Mouse (Mus musculus): ENCODE data around the gene Rilp. TPM values are rescaled to one million over a fixed set of nuclear protein-coding genes. Genes with fewer than 3 reads are reported as not detected.

The Rilp gene
- polyA plus RNA-seq, 1 experiment from 2014 or later: 7.1 TPM

- H3K4me3 ChIP-seq (ENCODE audit: inconsistent target): no peak overlapping the region
- peaks cover 13% of the 10 kb centered on the region for H3K79me2 ChIP-seq (ENCODE audit: inconsistent target)
- WGBS (ENCODE audit: missing documents): 98% methylated on average over 4 of the region's 4 CpGs
- no peak overlapping the region for H3K27ac ChIP-seq
- peaks cover 24% of the 10 kb centered on the region for H3K36me3 ChIP-seq (ENCODE audit: inconsistent target)
Observed at GRCm38 (mm10) chr11:75469261-75469660, 40.6 kb upstream of the Rilp start.

- H3K27ac ChIP-seq: no peak overlapping the region
- no peaks in the 10 kb centered on the region for H3K79me2 ChIP-seq (ENCODE audit: inconsistent target)
- H3K36me3 ChIP-seq (ENCODE audit: inconsistent target): peaks cover 10% of the 10 kb centered on the region
- WGBS (ENCODE audit: missing documents): 96% methylated on average over 2 of the region's 3 CpGs
- no peak overlapping the region for H3K4me3 ChIP-seq (ENCODE audit: inconsistent target)
Observed at GRCm38 (mm10) chr11:75470675-75471074, 39.2 kb upstream of the Rilp start.

GRCm38 (mm10) chr11:75472469-75473081 lies 37.3 kb upstream of the Rilp start:
- 37% methylated on average over 11 of the region's 11 CpGs for WGBS (ENCODE audit: missing documents)
- Histone ChIP-seq H3K4me3 (ENCODE audit: inconsistent target) (no peak overlapping the region), H3K27ac (no peak overlapping the region), H3K79me2 (ENCODE audit: inconsistent target) (no peaks in the 10 kb centered on the region), H3K36me3 (ENCODE audit: inconsistent target) (no peaks in the 10 kb centered on the region)

GRCm38 (mm10) chr11:75473376-75473775 lies 36.5 kb upstream of the Rilp start:
- Histone ChIP-seq H3K4me3 (ENCODE audit: inconsistent target) (no peak overlapping the region), H3K79me2 (ENCODE audit: inconsistent target) (no peaks in the 10 kb centered on the region), H3K36me3 (ENCODE audit: inconsistent target) (no peaks in the 10 kb centered on the region), H3K27ac (no peak overlapping the region)
- 89% methylated on average over 7 of the region's 7 CpGs for WGBS (ENCODE audit: missing documents)

GRCm38 (mm10) chr11:75486192-75486591 lies 23.7 kb upstream of the Rilp start:
- Histone ChIP-seq H3K36me3 (ENCODE audit: inconsistent target) (peaks cover 26% of the 10 kb centered on the region), H3K27ac (no peak overlapping the region; the same call in 1 of the 2 replicates), H3K79me2 (ENCODE audit: inconsistent target) (peaks cover 34% of the 10 kb centered on the region), H3K4me3 (ENCODE audit: inconsistent target) (no peak overlapping the region)
- WGBS (ENCODE audit: missing documents): 0% methylated on average over 2 of the region's 3 CpGs

- peak within 1 kb of the TSS; percentile 73 for H3K27ac ChIP-seq
- peak within 1 kb of the TSS; percentile 96 for H3K4me3 ChIP-seq (ENCODE audit: inconsistent target)
- peaks cover 34% of the 10 kb centered on the region for H3K79me2 ChIP-seq (ENCODE audit: inconsistent target)
- H3K36me3 ChIP-seq (ENCODE audit: inconsistent target): peaks cover 31% of the 10 kb centered on the region
- under 1% methylated on average over 44 of the region's 52 CpGs for WGBS (ENCODE audit: missing documents)
Observed at GRCm38 (mm10) chr11:75486601-75487285, 23.2 kb upstream of the Rilp start, which contains the start of gene Prpf8. Prpf8 (plus strand) TSS chr11:75486816.

- 28% methylated on average over 6 of the region's 6 CpGs for WGBS (ENCODE audit: missing documents)
- Histone ChIP-seq H3K36me3 (ENCODE audit: inconsistent target) (peaks cover 39% of the 10 kb centered on the region), H3K27ac (peak overlapping the region; percentile 73), H3K79me2 (ENCODE audit: inconsistent target) (peaks cover 34% of the 10 kb centered on the region), H3K4me3 (ENCODE audit: inconsistent target) (peak overlapping the region; percentile 96)
Observed at GRCm38 (mm10) chr11:75487496-75487895, 22.4 kb upstream of the Rilp start.

- Histone ChIP-seq H3K36me3 (ENCODE audit: inconsistent target) (peaks cover 100% of the 10 kb centered on the region), H3K79me2 (ENCODE audit: inconsistent target) (peaks cover 6% of the 10 kb centered on the region), H3K27ac (no peak overlapping the region), H3K4me3 (ENCODE audit: inconsistent target) (no peak overlapping the region)
- WGBS (ENCODE audit: missing documents): 85% methylated on average over 10 of the region's 10 CpGs
Observed at GRCm38 (mm10) chr11:75494296-75495049, 15.4 kb upstream of the Rilp start.

GRCm38 (mm10) chr11:75498126-75498525 lies 11.8 kb upstream of the Rilp start:
- H3K36me3 ChIP-seq (ENCODE audit: inconsistent target): peaks cover 100% of the 10 kb centered on the region
- no peaks in the 10 kb centered on the region for H3K79me2 ChIP-seq (ENCODE audit: inconsistent target)
- 100% methylated on average over 1 of the region's 1 CpGs for WGBS (ENCODE audit: missing documents)
- H3K27ac ChIP-seq: no peak overlapping the region
- H3K4me3 ChIP-seq (ENCODE audit: inconsistent target): no peak overlapping the region

GRCm38 (mm10) chr11:75508162-75508561 lies 1.7 kb upstream of the Rilp start:
- H3K36me3 ChIP-seq (ENCODE audit: inconsistent target): peaks cover 43% of the 10 kb centered on the region
- H3K27ac ChIP-seq: no peak overlapping the region
- H3K79me2 ChIP-seq (ENCODE audit: inconsistent target): no peaks in the 10 kb centered on the region
- H3K4me3 ChIP-seq (ENCODE audit: inconsistent target): no peak overlapping the region
- 100% methylated on average over 4 of the region's 4 CpGs for WGBS (ENCODE audit: missing documents)

- peak overlapping the region; percentile 59; the same call in 1 of the 2 replicates for H3K27ac ChIP-seq
- WGBS (ENCODE audit: missing documents): 52% methylated on average over 8 of the region's 8 CpGs
- peaks cover 37% of the 10 kb centered on the region for H3K36me3 ChIP-seq (ENCODE audit: inconsistent target)
- H3K79me2 ChIP-seq (ENCODE audit: inconsistent target): no peaks in the 10 kb centered on the region
- H3K4me3 ChIP-seq (ENCODE audit: inconsistent target): no peak overlapping the region
Observed at GRCm38 (mm10) chr11:75508904-75509303, 990 bp upstream of the Rilp start.

- WGBS (ENCODE audit: missing documents): 7% methylated on average over 23 of the region's 24 CpGs
- Histone ChIP-seq H3K27ac (peak overlapping the region; percentile 59), H3K36me3 (ENCODE audit: inconsistent target) (peaks cover 23% of the 10 kb centered on the region; the same call in 1 of the 2 replicates), H3K79me2 (ENCODE audit: inconsistent target) (no peaks in the 10 kb centered on the region), H3K4me3 (ENCODE audit: inconsistent target) (peak overlapping the region; percentile 25; the same call in 1 of the 2 replicates)
Observed at GRCm38 (mm10) chr11:75510627-75510993, 716 bp downstream of the Rilp start.

- Histone ChIP-seq H3K79me2 (ENCODE audit: inconsistent target) (no peaks in the 10 kb centered on the region), H3K4me3 (ENCODE audit: inconsistent target) (no peak overlapping the region), H3K36me3 (ENCODE audit: inconsistent target) (peaks cover 17% of the 10 kb centered on the region; the same call in 1 of the 2 replicates), H3K27ac (no peak overlapping the region)
- 94% methylated on average over 6 of the region's 6 CpGs for WGBS (ENCODE audit: missing documents)
Observed at GRCm38 (mm10) chr11:75511213-75511612, 1.3 kb downstream of the Rilp start.

GRCm38 (mm10) chr11:75512301-75513018 lies 2.6 kb downstream of the Rilp start:
- no peaks in the 10 kb centered on the region for H3K79me2 ChIP-seq (ENCODE audit: inconsistent target)
- H3K36me3 ChIP-seq (ENCODE audit: inconsistent target): peaks cover 12% of the 10 kb centered on the region; the same call in 1 of the 2 replicates
- no peak overlapping the region for H3K27ac ChIP-seq
- 76% methylated on average over 9 of the region's 9 CpGs for WGBS (ENCODE audit: missing documents)
- H3K4me3 ChIP-seq (ENCODE audit: inconsistent target): no peak overlapping the region

Data from macrophage (primary cell).